Mouse (Mus musculus) frontal cortex, postnatal 10 days (tissue): Measurements from ENCODE around the gene Ccdc102a.

Source experiments
- DNase-seq, 2 experiments: peaks; one replicate each; pipeline ENCODE4 v3.0.0; 2022; ENCODE audit warnings: low spot score in 2 of 2, mixed read lengths in 1 of 2

Gene Ccdc102a

DNA sequence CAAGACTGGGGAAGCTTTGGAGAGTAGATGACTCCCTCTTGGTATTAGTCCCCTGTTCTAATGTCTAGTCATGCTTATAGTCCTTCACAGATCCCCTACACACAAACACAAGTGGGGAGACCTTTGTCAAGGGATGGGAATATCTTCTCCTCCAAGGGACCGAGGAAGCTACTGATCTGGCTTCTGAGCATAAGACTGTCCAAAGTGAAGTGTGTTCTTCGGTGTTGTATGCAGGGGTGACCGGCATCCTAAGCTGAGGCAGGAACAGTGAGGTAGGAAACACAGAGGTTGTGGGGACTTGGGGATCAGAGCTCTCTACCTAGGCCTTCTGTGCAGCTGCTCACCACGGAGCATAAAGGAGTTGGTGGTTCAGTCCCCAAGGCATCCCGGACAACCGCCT lies 4.3 kb upstream of the Ccdc102a start:
- no peak for DNase-seq

DNA sequence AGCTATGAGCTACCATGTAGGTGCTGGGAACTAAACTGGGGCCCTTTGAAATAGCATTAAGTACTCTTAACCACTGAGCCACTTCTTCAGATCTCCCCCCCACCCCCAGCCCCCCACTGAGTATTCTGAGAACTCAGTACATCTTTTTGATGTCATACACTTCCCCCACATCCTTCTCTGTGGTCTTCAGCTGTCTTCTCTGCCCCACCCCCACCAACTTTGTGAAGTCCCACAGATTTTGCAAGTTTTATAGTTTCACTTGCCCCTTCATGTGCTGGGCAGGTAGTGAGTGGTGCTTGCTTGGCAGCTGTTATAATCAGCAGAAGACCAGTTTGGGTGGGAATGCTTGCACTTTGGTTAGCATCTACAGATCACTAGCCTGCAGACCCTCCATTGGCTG lies 1.4 kb upstream of the Ccdc102a start:
- no peak for DNase-seq

DNA sequence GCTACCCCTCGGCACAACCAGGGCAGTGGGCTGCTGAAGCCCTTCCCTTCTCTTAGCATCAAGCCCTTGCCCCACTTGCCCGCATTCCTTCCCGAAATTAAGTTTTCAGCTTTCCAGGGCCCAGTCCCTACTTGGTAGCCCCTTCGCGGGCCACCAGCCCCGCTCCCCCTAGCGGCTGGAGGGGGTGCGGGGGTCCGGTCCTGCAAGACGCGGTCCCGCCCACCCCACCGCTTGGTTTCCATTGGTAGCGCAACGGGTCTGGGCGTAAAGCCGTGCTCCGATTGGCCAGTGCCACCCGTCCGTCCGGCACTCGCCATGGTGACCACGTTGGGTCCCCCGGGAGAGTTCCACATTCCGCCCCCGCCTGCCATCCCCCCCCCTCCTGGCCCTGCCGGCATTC lies 546 bp downstream of the Ccdc102a start:
- DNase-seq, result peak; percentile 85 to 89

DNA sequence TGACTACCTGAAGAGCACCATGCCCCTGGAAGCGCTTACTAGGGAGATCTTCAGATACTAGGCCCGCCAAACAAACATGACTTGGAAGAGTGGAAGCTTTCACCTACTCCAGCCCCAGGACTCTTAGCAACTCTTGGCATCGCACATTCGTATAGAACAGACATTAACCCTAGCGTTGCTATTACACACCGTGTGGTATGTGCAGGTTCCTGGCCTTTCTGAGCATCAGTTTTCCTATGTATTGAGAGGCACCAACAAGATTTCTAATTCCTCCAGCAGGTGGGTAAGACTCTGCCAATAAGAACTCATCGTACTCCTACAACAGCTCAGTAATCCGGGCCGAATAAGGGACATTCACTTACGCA lies 956 bp downstream of the Ccdc102a start:
- no peak for DNase-seq

DNA sequence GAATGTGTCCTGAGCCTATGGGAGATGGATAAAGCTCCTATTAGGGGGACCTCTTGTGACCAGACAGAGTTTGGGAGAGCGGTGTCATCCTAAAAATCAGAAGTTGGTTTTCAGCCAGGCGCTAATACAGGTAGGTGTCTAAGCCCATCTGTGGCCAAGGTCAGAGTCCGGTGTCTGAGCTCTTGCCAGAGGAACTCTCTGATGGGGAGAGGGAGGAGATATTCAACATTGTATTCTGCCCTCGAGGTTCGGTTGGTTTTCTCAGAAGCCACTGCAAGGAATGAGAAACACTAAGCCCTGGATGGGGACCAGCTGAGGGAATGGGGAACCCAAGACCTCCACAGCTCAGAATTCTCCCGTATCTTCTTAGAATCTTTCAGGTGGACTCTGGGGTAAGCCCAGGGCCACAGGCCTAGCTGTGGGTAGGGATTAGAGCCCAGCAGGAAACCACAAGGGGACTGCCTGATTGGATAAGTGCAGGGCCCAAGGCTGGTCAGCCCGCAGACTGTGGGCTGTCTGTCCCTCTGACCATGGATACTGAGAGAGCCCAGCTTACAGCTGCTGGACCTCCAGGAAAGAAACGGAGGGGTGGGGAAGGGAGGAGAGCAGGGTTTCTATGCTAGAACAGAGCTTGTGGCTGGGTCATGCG lies 1.5 kb downstream of the Ccdc102a start:
- DNase-seq, result no peak

DNA sequence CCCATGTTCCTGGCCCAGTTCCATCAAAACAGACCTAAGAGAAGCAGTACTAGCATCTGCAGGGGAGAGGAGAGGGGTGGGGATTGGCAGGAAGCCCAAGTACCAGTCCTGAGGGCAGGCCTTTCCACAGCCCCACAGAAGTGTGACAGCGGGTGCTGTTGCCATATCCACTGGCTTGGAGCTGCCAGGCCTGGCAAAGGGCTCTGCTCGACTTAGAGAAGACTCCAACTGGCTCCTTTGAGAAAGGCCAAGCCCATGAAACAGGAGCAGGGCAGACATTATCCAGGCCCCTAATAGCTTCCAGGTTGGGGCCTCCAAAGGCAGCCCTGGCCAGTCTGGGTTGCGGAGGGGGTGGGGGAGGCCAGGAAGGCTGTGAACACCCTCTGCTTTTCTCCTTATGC lies 3.2 kb downstream of the Ccdc102a start:
- DNase-seq, result no peak

DNA sequence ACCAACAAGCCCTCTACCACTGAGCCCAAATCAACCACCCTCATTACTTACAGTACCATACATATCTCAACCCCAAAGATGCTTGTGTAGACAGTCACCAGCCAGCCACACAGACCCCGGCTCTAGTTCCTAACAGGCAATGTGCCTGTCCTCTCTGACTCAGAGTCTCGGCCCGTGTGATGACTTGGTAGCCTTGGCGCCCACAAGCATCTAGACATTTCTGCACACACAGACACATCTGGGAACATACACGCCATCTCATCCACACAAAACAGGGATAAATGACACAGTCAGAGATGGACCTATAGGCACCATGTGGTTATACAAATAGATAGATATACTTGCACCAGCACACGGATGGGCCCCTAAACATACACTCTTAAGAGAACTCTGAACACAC lies 3.6 kb downstream of the Ccdc102a start:
- no peak for DNase-seq

DNA sequence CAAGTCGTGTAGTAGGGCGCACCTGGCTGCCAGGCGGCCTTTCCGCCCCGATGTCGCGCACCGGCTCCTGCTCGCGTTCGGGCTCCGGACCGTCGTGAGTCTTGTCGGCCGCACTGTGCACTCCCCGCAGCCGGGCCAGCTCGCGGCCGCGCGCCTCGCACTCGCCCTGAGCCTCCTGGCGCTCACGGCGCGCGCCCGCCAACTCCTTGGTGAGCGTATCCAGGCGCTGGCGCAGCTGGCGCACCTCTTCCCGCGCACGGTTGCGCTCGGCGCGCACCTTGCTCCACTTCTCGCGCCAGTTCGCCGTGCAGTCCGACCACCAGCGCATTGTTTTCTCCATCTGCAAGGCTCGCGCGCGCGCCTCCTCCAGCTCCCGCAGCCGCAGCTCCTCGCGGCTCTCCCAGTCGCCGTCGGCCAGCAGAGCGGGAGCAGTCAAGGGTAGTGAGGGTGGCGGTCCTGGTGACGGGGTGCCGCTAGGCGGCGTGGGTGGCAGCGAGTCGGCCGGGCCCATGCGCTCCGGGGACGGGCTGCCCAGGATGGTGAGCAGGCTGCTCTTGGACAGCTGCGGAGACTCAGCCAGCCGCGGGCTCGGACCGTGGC lies 4.7 kb downstream of the Ccdc102a start:
- DNase-seq, result peak in 1 of 2 experiments; percentile 53

DNA sequence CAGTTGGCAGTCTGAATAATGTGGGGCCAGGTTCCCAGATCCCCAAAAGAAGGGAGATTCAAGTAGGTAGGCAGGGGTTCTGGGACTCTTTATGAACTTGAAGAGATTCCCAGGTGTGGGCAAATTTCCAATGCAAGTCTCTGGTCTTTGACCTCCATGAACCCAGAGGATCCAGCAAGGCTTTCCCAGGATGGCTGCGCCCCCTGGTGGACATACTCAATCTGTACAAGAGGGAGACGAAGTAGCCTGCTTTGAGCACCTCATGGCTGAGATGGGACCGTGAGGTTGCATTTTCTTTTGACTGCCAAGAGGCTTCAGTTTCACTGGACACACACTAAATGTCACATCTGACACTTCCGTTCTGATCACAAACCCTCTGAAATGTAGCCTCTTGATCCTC lies 9.1 kb downstream of the Ccdc102a start:
- peak; percentile 57 to 69 for DNase-seq

DNA sequence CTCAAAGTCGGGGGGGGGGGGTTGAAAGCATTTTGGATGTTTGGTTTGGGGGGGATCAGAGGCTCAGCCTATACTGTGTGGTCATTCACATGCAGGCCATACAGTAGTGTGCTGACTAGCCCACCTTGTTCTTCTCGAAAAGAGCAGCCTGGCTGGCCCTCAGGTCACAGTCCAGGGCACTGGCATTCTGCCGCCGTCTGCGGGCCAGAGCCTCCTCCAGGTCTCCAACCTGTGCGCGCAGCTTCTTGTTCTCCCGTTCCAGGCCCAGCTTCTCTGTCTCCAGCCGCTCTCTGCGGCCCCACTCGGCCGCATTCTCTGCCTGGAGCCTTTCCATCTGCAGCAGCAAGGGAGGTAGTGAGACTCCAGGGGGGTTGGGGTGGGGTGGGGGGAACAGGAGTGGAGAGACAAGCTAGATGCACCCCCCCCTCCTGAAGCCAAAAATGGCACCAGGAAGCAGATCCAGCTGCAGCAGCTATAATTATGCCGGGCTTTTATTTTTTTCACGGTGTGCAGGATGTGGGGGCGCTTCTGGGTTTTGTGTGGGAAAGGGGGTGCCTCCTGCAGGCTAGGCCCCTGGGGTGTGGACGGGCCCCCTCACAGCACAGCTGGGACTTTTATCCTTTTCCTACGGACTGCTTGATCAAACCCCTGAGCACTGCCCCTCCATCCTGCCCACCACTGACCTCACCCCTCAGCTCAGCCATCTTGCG lies 10.2 kb downstream of the Ccdc102a start:
- DNase-seq, result peak in 1 of 2 experiments; percentile 20

DNA sequence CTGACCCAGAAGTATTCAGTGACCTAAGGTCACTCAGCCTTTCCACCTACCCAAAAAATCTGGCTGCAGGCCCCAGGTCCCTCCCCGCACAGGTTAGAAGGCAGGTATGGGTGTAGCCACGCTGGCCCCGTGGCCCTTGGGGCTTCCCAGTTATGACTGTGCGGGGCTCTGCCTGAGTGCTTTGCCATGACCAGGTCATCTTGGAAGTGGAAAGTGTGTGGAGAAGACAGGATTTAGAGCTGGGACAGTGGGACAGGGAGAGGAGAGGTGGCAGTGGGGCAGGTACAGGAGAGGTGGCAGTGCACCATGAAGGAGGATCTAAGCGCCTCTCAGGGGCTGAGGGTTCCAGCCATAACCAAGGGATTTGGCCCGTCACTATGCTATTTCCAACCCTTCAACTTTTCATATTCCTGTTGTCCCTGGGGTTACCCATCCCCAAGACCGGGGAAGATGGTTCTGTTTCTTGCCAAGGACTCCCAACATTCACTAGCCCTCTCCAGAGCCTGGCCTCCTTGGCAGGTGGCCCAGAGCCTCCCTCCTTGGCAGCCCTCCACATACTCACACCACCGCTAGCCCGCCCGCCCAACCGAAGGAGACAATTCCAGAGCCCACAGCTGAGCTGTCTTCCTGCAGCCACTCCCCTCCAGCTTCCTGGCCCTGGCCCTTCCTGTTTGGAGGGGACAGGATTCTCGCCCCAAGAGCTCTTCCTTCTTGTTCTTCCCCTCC lies 13.3 kb downstream of the Ccdc102a start:
- DNase-seq, result peak; percentile 66 to 73

DNA sequence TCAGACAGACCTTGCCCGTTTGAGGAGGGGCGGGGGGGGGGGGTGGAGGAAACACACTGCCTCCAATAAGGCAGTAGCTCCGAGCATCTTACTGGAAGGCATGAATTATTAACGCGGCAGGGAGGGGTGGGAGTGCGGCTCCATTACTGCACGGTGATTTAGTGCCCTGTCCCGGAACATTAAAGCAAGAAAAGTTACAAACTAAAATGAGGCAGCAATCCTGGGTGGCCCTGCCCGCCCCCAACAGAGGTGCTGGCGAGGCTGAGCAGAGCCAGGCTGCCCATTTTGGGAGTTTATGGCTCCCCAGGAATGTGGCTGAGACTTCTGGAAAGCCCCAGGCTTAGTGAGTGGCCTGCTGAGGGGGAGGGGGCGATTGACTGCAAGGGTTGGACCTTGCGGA lies 14.2 kb downstream of the Ccdc102a start:
- no peak for DNase-seq

DNA sequence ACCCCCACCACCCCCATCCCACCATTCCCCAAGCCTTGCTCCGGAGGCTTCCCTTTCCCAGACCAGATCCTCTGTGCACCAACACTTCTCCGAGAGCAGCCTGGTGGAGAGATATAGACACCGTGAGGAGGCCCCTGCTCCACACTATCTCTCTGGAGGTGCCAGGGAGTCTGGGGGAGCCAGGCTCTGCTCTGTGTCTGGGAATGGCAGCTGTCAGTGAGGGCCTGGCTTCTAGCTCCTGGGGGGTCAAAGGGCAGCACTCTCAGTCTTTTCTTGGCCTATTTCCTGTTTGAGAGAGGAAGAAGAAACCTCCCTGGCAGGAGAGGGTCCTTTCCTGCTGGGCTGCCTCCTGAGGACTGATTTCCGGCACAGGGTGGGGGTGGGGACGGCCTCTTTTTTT lies 16.9 kb downstream of the Ccdc102a start:
- no peak for DNase-seq

DNA sequence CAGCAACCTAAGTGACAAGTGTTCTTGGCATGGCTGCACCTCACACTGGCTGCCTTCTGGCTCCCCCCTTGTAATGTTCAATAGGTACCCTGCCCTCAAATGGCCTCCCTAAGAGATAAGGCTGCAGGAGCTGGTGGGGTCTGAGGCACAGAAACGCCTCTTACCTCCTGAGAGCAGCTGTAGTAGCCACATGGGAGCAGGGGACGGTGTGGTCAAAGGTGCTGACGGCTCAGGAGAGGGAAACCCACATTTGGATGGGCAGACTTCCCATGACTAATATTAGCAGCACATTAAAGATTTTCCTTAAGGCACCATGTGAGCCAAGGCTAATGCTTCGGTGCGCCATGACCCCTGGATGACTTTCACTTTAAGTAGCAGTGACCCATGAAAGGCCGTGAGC lies 17.3 kb downstream of the Ccdc102a start:
- no peak for DNase-seq

DNA sequence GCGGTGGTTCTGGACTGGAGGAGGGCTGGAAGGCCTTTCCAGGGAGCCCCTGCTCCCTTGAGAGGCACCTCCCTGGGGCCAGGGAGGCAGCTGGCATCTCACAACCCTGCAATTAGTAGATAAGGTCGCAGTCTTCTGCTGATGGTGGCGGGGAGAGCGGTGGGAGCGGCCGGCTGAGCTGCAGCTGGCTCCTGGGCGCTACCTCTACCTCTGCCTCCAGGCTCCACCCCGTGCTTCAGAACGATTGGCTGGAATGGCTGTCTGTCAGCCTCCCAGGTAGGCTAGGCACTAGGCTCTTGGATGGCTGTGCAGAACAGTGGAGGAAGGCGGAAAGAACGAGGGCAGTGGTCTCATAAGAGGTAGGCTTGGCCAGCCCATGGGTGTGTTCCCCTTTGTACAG lies 18.6 kb downstream of the Ccdc102a start:
- no peak for DNase-seq

DNA sequence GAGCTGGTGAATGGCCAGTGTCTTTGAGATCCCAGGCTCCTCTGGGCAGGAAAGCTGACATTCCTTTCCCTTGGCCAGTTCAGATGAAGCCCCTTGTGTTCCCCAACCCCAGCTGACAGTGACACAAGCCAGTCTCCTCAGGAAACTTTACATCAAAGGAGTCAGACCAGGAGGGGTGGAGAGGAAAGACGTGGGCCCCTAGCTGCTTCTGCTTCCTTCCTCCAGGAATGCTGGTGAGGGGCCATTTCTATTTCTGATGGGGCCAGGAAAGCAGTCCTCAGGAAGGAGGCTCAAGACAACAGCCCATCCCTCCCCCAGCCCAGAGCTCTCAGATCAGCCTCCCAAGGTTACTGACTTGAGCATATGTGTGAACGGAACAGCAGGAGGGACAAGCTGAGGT lies 25.0 kb downstream of the Ccdc102a start:
- DNase-seq, result no peak

DNA sequence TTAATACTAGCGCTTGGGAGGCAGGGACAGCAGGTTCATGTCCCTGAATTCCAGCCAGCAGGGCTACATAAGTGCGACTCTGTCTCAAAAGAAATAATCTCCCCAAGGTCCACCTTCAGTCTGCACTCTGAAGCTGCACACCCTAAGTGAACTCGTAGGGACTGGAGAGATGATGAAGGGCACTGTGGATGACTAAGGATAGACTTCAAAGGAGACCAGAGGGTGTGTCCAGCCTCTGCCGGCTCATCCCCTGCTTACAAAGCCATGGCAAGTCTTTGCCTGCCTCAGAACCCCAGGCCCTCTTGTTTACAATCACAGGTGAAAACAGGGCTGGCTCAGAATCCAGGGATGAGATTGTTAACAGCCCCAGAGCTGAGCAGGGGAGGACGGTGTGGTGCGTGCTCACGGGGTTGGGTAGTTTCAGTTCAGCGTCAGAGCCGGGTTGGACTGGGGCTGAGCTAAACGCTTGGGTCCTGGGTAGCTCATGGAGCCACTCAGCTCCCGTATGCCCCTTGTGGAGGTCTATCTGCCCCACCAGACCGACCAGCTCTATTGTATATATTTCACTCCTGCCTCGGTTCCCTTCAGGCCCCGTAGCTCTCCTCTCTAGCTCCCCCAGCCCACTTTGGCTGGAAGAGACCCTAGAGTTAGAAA lies 29.4 kb downstream of the Ccdc102a start:
- no peak for DNase-seq

DNA sequence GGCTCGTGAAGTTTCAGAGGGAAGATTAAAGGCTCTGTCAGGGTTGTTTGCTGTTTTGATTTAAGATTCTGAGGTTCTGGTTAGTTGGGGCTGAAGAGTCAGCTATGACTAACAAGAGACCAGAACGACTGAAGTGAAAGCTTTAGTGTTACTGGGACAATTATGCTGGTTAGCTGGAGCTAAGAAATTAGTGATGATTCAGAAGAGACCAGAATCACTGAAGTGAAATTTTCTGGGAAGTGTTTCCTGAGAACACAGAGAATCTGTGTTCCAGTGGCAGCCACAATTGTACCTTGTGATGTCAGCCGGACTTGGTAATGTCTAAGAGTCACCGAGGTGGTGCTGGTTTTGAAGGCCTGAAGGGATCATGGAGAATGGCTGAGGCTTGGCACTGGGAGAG lies 37.2 kb downstream of the Ccdc102a start:
- DNase-seq, result no peak

DNA sequence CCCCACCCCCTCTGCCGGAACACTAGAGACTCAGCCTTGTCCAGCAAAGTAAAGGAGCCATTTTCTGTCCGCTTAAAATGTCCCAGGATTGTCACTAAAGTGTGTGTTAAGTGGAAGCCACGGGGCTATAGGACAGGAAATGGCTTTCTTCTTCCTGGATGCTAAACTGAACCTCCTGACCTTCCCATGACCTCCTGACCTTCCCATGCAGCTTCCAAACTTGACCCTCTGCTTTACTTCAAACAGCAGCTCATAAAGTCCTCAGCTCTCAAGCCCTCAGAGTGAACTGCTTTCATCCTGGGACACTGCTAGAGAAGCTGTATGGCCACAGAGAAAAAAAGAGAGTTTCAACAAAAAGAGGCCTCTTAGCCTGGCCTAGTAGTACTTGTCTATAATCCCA lies 41.1 kb downstream of the Ccdc102a start:
- no peak for DNase-seq

DNA sequence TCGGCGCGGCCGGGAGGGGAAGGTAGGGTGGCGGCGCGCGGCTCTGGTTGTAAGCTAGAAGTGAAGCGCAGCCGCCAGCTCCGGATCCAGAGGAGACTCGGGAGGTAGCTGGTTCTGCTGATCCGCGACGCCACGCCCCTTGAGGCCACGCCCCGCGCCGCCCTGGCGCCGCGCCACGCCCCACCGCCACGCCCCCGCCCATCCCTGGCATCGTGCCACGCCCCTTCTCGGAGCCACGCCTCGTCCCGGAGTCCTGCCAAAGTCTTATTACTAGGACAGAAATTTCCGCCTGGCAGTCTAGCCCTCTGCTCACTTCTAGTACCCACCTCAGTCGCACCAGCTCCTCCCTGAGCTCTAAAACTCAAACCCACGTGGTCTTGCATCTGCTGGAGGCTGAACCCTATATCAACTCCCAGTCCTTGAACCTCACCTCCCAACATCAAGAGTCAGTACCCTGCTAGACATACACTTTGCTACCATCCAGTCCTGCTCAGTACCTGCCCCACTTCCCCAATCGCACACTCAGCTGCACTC lies 41.6 kb downstream of the Ccdc102a start, which contains the start of gene Dok4:
TSS of gene Dok4 (minus strand) at position 134 of the 534 bp plus-strand sequence.
- peak in 1 of 2 experiments; percentile 69 for DNase-seq

DNA sequence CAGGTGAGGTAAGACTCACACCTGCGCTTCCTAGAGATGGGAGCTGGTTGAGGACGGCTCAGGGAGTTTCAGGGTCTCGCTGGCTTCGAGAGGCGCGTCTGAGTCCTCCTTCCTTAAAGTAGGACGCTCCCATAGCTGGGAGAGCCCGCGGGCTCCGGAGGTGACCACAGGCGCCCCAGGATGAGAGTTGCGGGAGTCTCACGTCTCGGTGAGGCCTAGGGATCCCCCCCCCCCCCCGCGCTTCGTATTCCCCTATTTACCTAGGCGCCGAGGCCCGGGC lies 42.1 kb downstream of the Ccdc102a start:
- no peak for DNase-seq
